Mouse (Mus musculus) stomach, postnatal 0 days (tissue): ENCODE results near the gene Olfr1262. TPM values are rescaled to one million over a fixed set of nuclear protein-coding genes. Genes with fewer than 3 reads are reported as not detected.

Source experiments
- ATAC-seq: fragments of 200-750 bp; cut with Nextera tagmentation; 2 replicates; pipeline ENCODE4 v1.8.0; 2017; ENCODE audit not compliant: low FRiP score, low TSS enrichment
- DNase-seq: peaks from one replicate; pipeline ENCODE4 v3.0.0-alpha.2; 2016; ENCODE audit warnings: low spot score
- H3K27ac ChIP-seq: fragments of 300-500 bp; sonication (generic); replicated peaks from 2 replicates; pipeline ENCODE4 v1.5.1; 2014; ENCODE audit warnings: mild to moderate bottlenecking, control low read depth
- H3K27me3 ChIP-seq: fragments of 300-500 bp; sonication (generic); 2 replicates; pipeline ENCODE4 v1.6.1; 2014; ENCODE audit warnings: low read length; ENCODE audit not compliant: control insufficient read depth, insufficient read depth
- H3K36me3 ChIP-seq: fragments of 300-500 bp; sonication (generic); 2 replicates; pipeline ENCODE4 v1.6.1; 2014; ENCODE audit warnings: low read length, mixed read lengths; ENCODE audit not compliant: control insufficient read depth, insufficient read depth
- H3K4me1 ChIP-seq: fragments of 300-500 bp; sonication (generic); replicated peaks from 2 replicates; pipeline ENCODE4 v1.6.1; 2014; ENCODE audit warnings: antibody characterized with exemption; ENCODE audit not compliant: control insufficient read depth, insufficient read depth
- H3K4me2 ChIP-seq: fragments of 300-500 bp; sonication (generic); replicated peaks from 2 replicates; pipeline ENCODE4 v1.6.1; 2014; ENCODE audit warnings: low read depth, mild to moderate bottlenecking, control low read depth, moderate library complexity
- H3K4me3 ChIP-seq: fragments of 300-500 bp; sonication (generic); 2 replicates; pipeline ENCODE4 v1.5.1; 2014; ENCODE audit warnings: low read depth, low read length, control low read depth
- H3K9ac ChIP-seq: fragments of 300-500 bp; sonication (generic); 2 replicates; pipeline ENCODE4 v1.6.1; 2014; ENCODE audit warnings: mild to moderate bottlenecking, low read length, control low read depth, mixed read lengths
- H3K9me3 ChIP-seq: fragments of 300-500 bp; sonication (generic); 2 replicates; pipeline ENCODE4 v1.6.1; 2016; ENCODE audit warnings: low read length; ENCODE audit not compliant: control insufficient read depth
- CTCF ChIP-seq: IDR thresholded peaks from 2 replicates; pipeline ENCODE4 v1.5.1; 2016; ENCODE audit warnings: antibody characterized with exemption, low read depth, mild to moderate bottlenecking, moderate library complexity
- EP300 ChIP-seq: optimal IDR thresholded peaks from 2 replicates; pipeline ENCODE3; 2016; ENCODE audit warnings: antibody characterized with exemption
- polyA plus RNA-seq: library from polyadenylated mRNA; unstranded; fragments of >200 nt; fragmentation: Nextera tagmentation; extraction: Ambion mirVana; gene quantifications from 2 replicates; pipeline ENCODE4 v1.2.1, GENCODE M21; 2015

The Olfr1262 gene
- polyA plus RNA-seq, 1 experiment from 2014 or later, result not detected

DNA sequence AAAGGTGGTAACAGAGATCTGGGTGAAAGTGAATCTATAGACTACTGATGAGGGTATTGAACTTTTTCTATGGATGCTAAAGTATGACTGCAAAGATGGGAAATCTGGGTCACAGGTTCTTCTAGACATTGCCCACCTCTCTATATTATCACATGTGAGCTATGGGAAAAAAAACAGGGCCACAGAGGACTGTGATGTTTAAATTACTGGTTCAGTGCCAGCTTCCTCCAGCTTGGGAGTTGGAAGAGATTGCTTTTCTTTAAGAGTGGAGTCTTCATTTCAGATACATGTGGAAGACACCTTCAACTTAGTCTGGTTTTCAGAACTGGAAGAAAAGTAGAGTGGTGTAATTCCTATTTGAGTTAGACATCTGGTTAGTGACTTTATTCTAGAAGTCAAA lies 35.1 kb downstream of the Olfr1262 start, which contains the start of gene Olfr1265:
Gene Olfr1265, plus strand, starts transcription at position 301 of the 400 bp plus-strand sequence.
- H3K27me3 ChIP-seq, result no peaks in the 10 kb centered on the region
- no peaks in the 10 kb centered on the region for H3K36me3 ChIP-seq
- no peak within 1 kb of the TSS for H3K4me3 ChIP-seq
- H3K27ac ChIP-seq, result no peak within 1 kb of the TSS
- DNase-seq (no peak), ATAC-seq (no peak)
- no peaks in the 10 kb centered on the region for H3K4me1 ChIP-seq
- H3K9ac ChIP-seq, result no peak within 1 kb of the TSS
- H3K9me3 ChIP-seq, result no peaks in the 10 kb centered on the region
- no peak for TF ChIP-seq EP300
- TF ChIP-seq CTCF, result no peak
- H3K4me2 ChIP-seq, result no peak within 1 kb of the TSS

Other genes with a start within 250 kb of the Olfr1262 start
- not detected in 2 replicates for gene Olfr1253, start 243.1 kb upstream of the Olfr1262 start, polyA plus RNA-seq
- gene Olfr1254, start 206.5 kb upstream of the Olfr1262 start, polyA plus RNA-seq, result not detected in 2 replicates
- gene Olfr1255, start 188.1 kb upstream of the Olfr1262 start, polyA plus RNA-seq, result not detected in 2 replicates
- not detected in 2 replicates for gene Olfr1256, start 158.6 kb upstream of the Olfr1262 start, polyA plus RNA-seq
- not detected in 2 replicates for gene Olfr48, start 151.9 kb upstream of the Olfr1262 start, polyA plus RNA-seq
- not detected in 2 replicates for gene Olfr1257, start 121.7 kb upstream of the Olfr1262 start, polyA plus RNA-seq
- gene Olfr1258, start 72.8 kb upstream of the Olfr1262 start, polyA plus RNA-seq, result not detected in 2 replicates
- 0.02 TPM in 1 of 2 replicates, not detected in the other for gene Olfr1259, start 51.5 kb upstream of the Olfr1262 start, polyA plus RNA-seq
- not detected in 2 replicates for gene Olfr1260, start 25.8 kb upstream of the Olfr1262 start, polyA plus RNA-seq
- gene Olfr1261, start 8.9 kb upstream of the Olfr1262 start, polyA plus RNA-seq, result not detected in 2 replicates
- gene Olfr1263, start 12.0 kb downstream of the Olfr1262 start, polyA plus RNA-seq, result not detected in 2 replicates
- not detected in 2 replicates for gene Olfr1264, start 25.4 kb downstream of the Olfr1262 start, polyA plus RNA-seq
- gene Olfr1265, start 35.2 kb downstream of the Olfr1262 start, polyA plus RNA-seq, result 0.04 TPM in 1 of 2 replicates, not detected in the other
- gene Olfr140, start 63.4 kb downstream of the Olfr1262 start, polyA plus RNA-seq, result not detected in 2 replicates
- gene Olfr1269, start 121.3 kb downstream of the Olfr1262 start, polyA plus RNA-seq, result not detected in 2 replicates
- not detected in 2 replicates for gene Olfr32, start 142.2 kb downstream of the Olfr1262 start, polyA plus RNA-seq
- gene Olfr1270, start 152.9 kb downstream of the Olfr1262 start, polyA plus RNA-seq, result not detected in 2 replicates
- not detected in 2 replicates for gene Olfr1506, start 224.3 kb downstream of the Olfr1262 start, polyA plus RNA-seq